1 mouse cellular context compared by ENCODE assay signal in genomic region chr3:108865129-108865528, GRCm38 (mm10).
TF ChIP-seq lines count a peak whose summit lies in the region.

No protein-coding gene starts in this region.

TF ChIP-seq in MEL, 35 proteins besides CTCF, POLR2A, EP300 and RAD21 (continued from another document):
- TF ChIP-seq USF2 (IDR thresholded peaks at IDR 0.05; ENCODE audit: borderline replicate concordance in 1 of 2, insufficient read depth in 1 of 2, low read depth in 1 of 2, low read length in 2 of 2) (no peak), UBTF (IDR thresholded peaks at IDR 0.05; ENCODE audit: borderline replicate concordance, insufficient read depth, low read depth, low read length) (no peak), ZMIZ1 (IDR thresholded peaks at IDR 0.05; ENCODE audit: low read depth, low read length) (no peak)
